Mouse (Mus musculus): ENCODE measurements around the gene Ldhc. TPM values are rescaled to one million over a fixed set of nuclear protein-coding genes. Genes with fewer than 3 reads are reported as not detected.
"Not testable (repeated sequence)": the region's sequence is repeated elsewhere in the genome, so short reads cannot be mapped to it uniquely, and the experiment has no call there.

Ldhc gene
- not detected in 2 replicates for total RNA-seq (2014; fragmentation: Nextera tagmentation)
- total RNA-seq (2017): not detected in 2 replicates

GRCm38 (mm10) chr7:46860996-46861395, at the start of gene Ldhc:
Ldhc (plus strand) TSS chr7:46861203.
- no peak for ATAC-seq (replicated peaks; ENCODE audit: low FRiP score, low TSS enrichment, poor library complexity, severe bottlenecking)

GRCm38 (mm10) chr7:46814012-46814411, 47.0 kb upstream of the Ldhc start:
- ATAC-seq (replicated peaks; ENCODE audit: low FRiP score, low TSS enrichment, poor library complexity, severe bottlenecking): no peak

GRCm38 (mm10) chr7:46820876-46821632, 39.9 kb upstream of the Ldhc start:
- not testable (repeated sequence) for ATAC-seq (replicated peaks; ENCODE audit: low FRiP score, low TSS enrichment, poor library complexity, severe bottlenecking)

- ATAC-seq (replicated peaks; ENCODE audit: low FRiP score, low TSS enrichment, poor library complexity, severe bottlenecking): no peak
Measured at GRCm38 (mm10) chr7:46827046-46827802, 33.8 kb upstream of the Ldhc start.

- ATAC-seq (replicated peaks; ENCODE audit: low FRiP score, low TSS enrichment, poor library complexity, severe bottlenecking): no peak
Measured at GRCm38 (mm10) chr7:46827803-46828184, 33.2 kb upstream of the Ldhc start.

GRCm38 (mm10) chr7:46829911-46830310, 31.1 kb upstream of the Ldhc start:
- no peak for ATAC-seq (replicated peaks; ENCODE audit: low FRiP score, low TSS enrichment, poor library complexity, severe bottlenecking)

- ATAC-seq (replicated peaks; ENCODE audit: low FRiP score, low TSS enrichment, poor library complexity, severe bottlenecking): peak; percentile 73
Measured at GRCm38 (mm10) chr7:46830799-46831590, 30.0 kb upstream of the Ldhc start.

GRCm38 (mm10) chr7:46831693-46832092, 29.3 kb upstream of the Ldhc start:
- no peak for ATAC-seq (replicated peaks; ENCODE audit: low FRiP score, low TSS enrichment, poor library complexity, severe bottlenecking)

- not testable (repeated sequence) for ATAC-seq (replicated peaks; ENCODE audit: low FRiP score, low TSS enrichment, poor library complexity, severe bottlenecking)
Measured at GRCm38 (mm10) chr7:46832112-46832810, 28.7 kb upstream of the Ldhc start.

- peak; percentile 97 for ATAC-seq (replicated peaks; ENCODE audit: low FRiP score, low TSS enrichment, poor library complexity, severe bottlenecking)
Measured at GRCm38 (mm10) chr7:46833266-46833665, 27.7 kb upstream of the Ldhc start.

- ATAC-seq (replicated peaks; ENCODE audit: low FRiP score, low TSS enrichment, poor library complexity, severe bottlenecking): 0 out of 2 replicates have a peak, but pooled peaks have one; percentile 0
Measured at GRCm38 (mm10) chr7:46833670-46834255, 27.2 kb upstream of the Ldhc start.

- no peak for ATAC-seq (replicated peaks; ENCODE audit: low FRiP score, low TSS enrichment, poor library complexity, severe bottlenecking)
Measured at GRCm38 (mm10) chr7:46834994-46835610, 25.9 kb upstream of the Ldhc start.

- ATAC-seq (replicated peaks; ENCODE audit: low FRiP score, low TSS enrichment, poor library complexity, severe bottlenecking): no peak
Measured at GRCm38 (mm10) chr7:46836357-46836756, 24.6 kb upstream of the Ldhc start.

- no peak for ATAC-seq (replicated peaks; ENCODE audit: low FRiP score, low TSS enrichment, poor library complexity, severe bottlenecking)
Measured at GRCm38 (mm10) chr7:46837073-46837472, 23.9 kb upstream of the Ldhc start.

- no peak for ATAC-seq (replicated peaks; ENCODE audit: low FRiP score, low TSS enrichment, poor library complexity, severe bottlenecking)
Measured at GRCm38 (mm10) chr7:46838104-46838671, 22.8 kb upstream of the Ldhc start.

- peak; percentile 87 for ATAC-seq (replicated peaks; ENCODE audit: low FRiP score, low TSS enrichment, poor library complexity, severe bottlenecking)
Measured at GRCm38 (mm10) chr7:46838891-46839302, 22.1 kb upstream of the Ldhc start.

GRCm38 (mm10) chr7:46839446-46839845, 21.6 kb upstream of the Ldhc start:
- no peak for ATAC-seq (replicated peaks; ENCODE audit: low FRiP score, low TSS enrichment, poor library complexity, severe bottlenecking)

GRCm38 (mm10) chr7:46839861-46840260, 21.1 kb upstream of the Ldhc start:
- ATAC-seq (replicated peaks; ENCODE audit: low FRiP score, low TSS enrichment, poor library complexity, severe bottlenecking): no peak
